Mouse (Mus musculus) frontal cortex, adult (tissue): ENCODE results near the gene Grm8.

Experiments
- ATAC-seq: cut with Nextera tagmentation; 2 replicates; pipeline ENCODE4 v1.9.2; 2017; ENCODE audit warnings: mild to moderate bottlenecking, moderate library complexity, mixed read lengths; ENCODE audit not compliant: low TSS enrichment

The Grm8 gene

GRCm38 (mm10) chr6:28042339-28042738 is 92.6 kb downstream of the Grm8 start:
- ATAC-seq, result no peak

- ATAC-seq, result no peak
Measured at GRCm38 (mm10) chr6:28040815-28041214, 94.2 kb downstream of the Grm8 start.

GRCm38 (mm10) chr6:28032006-28032405 is 103.0 kb downstream of the Grm8 start:
- ATAC-seq, result no peak

- ATAC-seq, result no peak
Measured at GRCm38 (mm10) chr6:28017653-28018052, 117.3 kb downstream of the Grm8 start.

- ATAC-seq, result no peak
Measured at GRCm38 (mm10) chr6:28007001-28007400, 128.0 kb downstream of the Grm8 start.

- no peak for ATAC-seq
Measured at GRCm38 (mm10) chr6:27997250-27997649, 137.7 kb downstream of the Grm8 start.

GRCm38 (mm10) chr6:27991241-27991640 is 143.7 kb downstream of the Grm8 start:
- ATAC-seq, result no peak

- ATAC-seq, result no peak
Measured at GRCm38 (mm10) chr6:27982598-27982997, 152.4 kb downstream of the Grm8 start.

- ATAC-seq, result no peak
Measured at GRCm38 (mm10) chr6:27982021-27982420, 153.0 kb downstream of the Grm8 start.

- peak; percentile 95 for ATAC-seq
Measured at GRCm38 (mm10) chr6:27977361-27977760, 157.6 kb downstream of the Grm8 start.

- peak; percentile 66 for ATAC-seq
Measured at GRCm38 (mm10) chr6:27968859-27969258, 166.1 kb downstream of the Grm8 start.

- ATAC-seq, result no peak
Measured at GRCm38 (mm10) chr6:27967037-27967436, 167.9 kb downstream of the Grm8 start.

- ATAC-seq, result peak; percentile 71
Measured at GRCm38 (mm10) chr6:27965237-27965636, 169.7 kb downstream of the Grm8 start.

GRCm38 (mm10) chr6:27963887-27964286 is 171.1 kb downstream of the Grm8 start:
- ATAC-seq, result no peak

GRCm38 (mm10) chr6:27956278-27956857 is 178.6 kb downstream of the Grm8 start:
- no peak for ATAC-seq

- ATAC-seq, result no peak
Measured at GRCm38 (mm10) chr6:27951433-27951832, 183.5 kb downstream of the Grm8 start.

- no peak for ATAC-seq
Measured at GRCm38 (mm10) chr6:27928058-27928457, 206.9 kb downstream of the Grm8 start.

- no peak for ATAC-seq
Measured at GRCm38 (mm10) chr6:27913281-27913680, 221.7 kb downstream of the Grm8 start.

GRCm38 (mm10) chr6:27904358-27904757 is 230.6 kb downstream of the Grm8 start:
- no peak for ATAC-seq

GRCm38 (mm10) chr6:27902224-27902623 is 232.8 kb downstream of the Grm8 start:
- no peak for ATAC-seq

GRCm38 (mm10) chr6:27901396-27901795 is 233.6 kb downstream of the Grm8 start:
- no peak for ATAC-seq

- ATAC-seq, result no peak
Measured at GRCm38 (mm10) chr6:27895153-27895552, 239.8 kb downstream of the Grm8 start.

GRCm38 (mm10) chr6:27892886-27893285 is 242.1 kb downstream of the Grm8 start:
- ATAC-seq, result no peak

GRCm38 (mm10) chr6:27888391-27888790 is 246.6 kb downstream of the Grm8 start:
- ATAC-seq, result no peak
